Mouse (Mus musculus): ENCODE results near the gene Lrfn1.
A peak's percentile ranks its signal among the peaks of the same experiment; 100 is the strongest.

DNA sequence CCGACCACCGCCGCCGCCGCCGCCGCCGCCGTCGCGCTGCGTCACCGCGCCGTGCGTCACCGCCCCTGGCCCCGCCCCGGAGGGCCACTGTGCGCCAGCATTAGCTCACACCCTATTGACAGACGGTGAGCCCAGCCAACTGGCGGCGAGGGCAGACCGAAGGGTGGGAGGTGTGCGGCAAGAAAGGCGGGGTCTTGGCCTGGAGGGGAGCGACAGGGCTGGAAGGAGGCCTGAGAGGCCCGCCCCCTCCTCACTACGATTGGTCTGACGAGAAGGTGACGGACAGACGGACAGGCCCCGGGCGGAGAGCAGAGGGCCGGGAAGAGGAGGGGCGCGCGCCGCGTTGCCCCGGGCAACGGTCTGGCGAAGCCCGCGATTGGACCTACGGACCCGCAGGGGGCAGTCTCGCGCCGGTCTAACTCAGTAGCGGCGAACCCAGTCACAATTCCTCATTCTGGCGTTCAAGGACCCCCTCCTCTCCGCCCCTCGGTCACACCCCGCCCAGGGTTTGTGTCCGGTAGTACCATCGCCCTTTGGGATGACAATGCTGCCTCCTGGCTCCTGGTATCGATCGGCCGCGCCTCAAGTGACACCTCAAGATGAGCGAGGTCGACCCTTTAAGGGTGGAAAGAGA, 15.4 kb upstream of the Lrfn1 start:
- TF ChIP-seq CTCF (IDR thresholded peaks at IDR 0.05; ENCODE audit: extremely low read depth, insufficient read depth, insufficient read length, insufficient replicate concordance) (peak; percentile 65), POLR2A (IDR thresholded peaks at IDR 0.05; ENCODE audit: low read depth, low read length) (no peak)
